In genomic region chr12:117200117-117200516, GRCm38 (mm10) we compare ENCODE assay signal across 7 mouse cellular contexts.
DNase-seq lines count a peak whose midpoint lies in the region; ATAC-seq and TF ChIP-seq lines count a peak whose summit lies in the region.

No protein-coding gene starts in this region.

- H3K9ac ChIP-seq in forebrain, embryonic 13.5 days: no peak overlapping the region
- H3K9ac ChIP-seq in heart, embryonic 14.5 days (ENCODE audit: low read length): 0 out of 2 replicates have a peak overlapping the region, but pooled peaks have one; percentile 9
- H3K9ac ChIP-seq in kidney, postnatal 0 days (ENCODE audit: low read depth, low read length): no peak overlapping the region
- no peak overlapping the region for H3K9ac ChIP-seq in liver, adult 2 months (ENCODE audit: low read depth, low read length)
- no peak overlapping the region; the same call in 1 of the 2 replicates for H3K9ac ChIP-seq in midbrain, postnatal 0 days (replicated peaks; ENCODE audit: low read length, poor library complexity, severe bottlenecking)

- no peak for TF ChIP-seq CTCF in kidney, postnatal 0 days (IDR thresholded peaks at IDR 0.05; ENCODE audit: low read depth)
- TF ChIP-seq CTCF in liver, adult 2 months (IDR thresholded peaks at IDR 0.05; ENCODE audit: low read depth, low read length): no peak
- TF ChIP-seq CTCF in midbrain, postnatal 0 days (IDR thresholded peaks at IDR 0.05): no peak

- H3K4me1 ChIP-seq in forebrain, embryonic 13.5 days: peaks cover 94% of the 10 kb centered on the region
- H3K4me1 ChIP-seq in heart, embryonic 14.5 days (ENCODE audit: control insufficient read depth in 2 of 2, insufficient read depth in 2 of 2, low read length in 2 of 2): peaks cover 7 to 18% of the 10 kb centered on the region in 2 experiments; a peak in 3 of 4 replicates
- H3K4me1 ChIP-seq in kidney, postnatal 0 days (replicated peaks; ENCODE audit: insufficient read depth, low read length): no peaks in the 10 kb centered on the region
- 0 out of 2 replicates have a peak, but pooled peaks cover 5% of the 10 kb centered on the region for H3K4me1 ChIP-seq in liver, adult 2 months (ENCODE audit: control insufficient read depth, insufficient read depth, low read length)
- peaks cover 36% of the 10 kb centered on the region for H3K4me1 ChIP-seq in midbrain, postnatal 0 days (ENCODE audit: insufficient read depth, low read length)

- peak overlapping the region; percentile 3; the same call in 1 of the 2 replicates for H3K27ac ChIP-seq in forebrain, embryonic 13.5 days
- H3K27ac ChIP-seq in heart, embryonic 14.5 days (replicated peaks in 1 of 2; ENCODE audit: control insufficient read depth in 1 of 2, insufficient read depth in 1 of 2, low read depth in 2 of 2, low read length in 2 of 2): peak overlapping the region; percentile 81 to 87
- H3K27ac ChIP-seq in kidney, postnatal 0 days: no peak overlapping the region
- no peak overlapping the region for H3K27ac ChIP-seq in liver, adult 2 months (replicated peaks; ENCODE audit: insufficient read depth, low read depth, low read length)
- H3K27ac ChIP-seq in midbrain, postnatal 0 days (ENCODE audit: low read depth, low read length): peak overlapping the region; percentile 83

- H3K79me2 ChIP-seq in liver, adult 2 months (ENCODE audit: control insufficient read depth, insufficient read depth, low read length): no peaks in the 10 kb centered on the region

- no peak overlapping the region for H3K4me3 ChIP-seq in forebrain, embryonic 13.5 days
- H3K4me3 ChIP-seq in heart, embryonic 14.5 days (ENCODE audit: control insufficient read depth in 1 of 2, insufficient read depth in 1 of 2, low read depth in 1 of 2, low read length in 2 of 2): peak overlapping the region; percentile 7 to 20; a peak in 3 of 4 replicates
- H3K4me3 ChIP-seq in kidney, postnatal 0 days (replicated peaks; ENCODE audit: low read depth, low read length): no peak overlapping the region
- no peak overlapping the region for H3K4me3 ChIP-seq in liver, adult 2 months (ENCODE audit: insufficient read depth, low read depth, low read length)
- no peak overlapping the region for H3K4me3 ChIP-seq in midbrain, postnatal 0 days (ENCODE audit: low read depth, low read length)

- TF ChIP-seq POLR2A in liver, adult 2 months (IDR thresholded peaks at IDR 0.05; ENCODE audit: extremely low read depth, insufficient read depth, low read length): no peak

- H3K27me3 ChIP-seq in forebrain, embryonic 13.5 days: peaks cover 5% of the 10 kb centered on the region
- H3K27me3 ChIP-seq in heart, embryonic 14.5 days (ENCODE audit: control insufficient read depth, insufficient read depth, low read length): no peaks in the 10 kb centered on the region
- H3K27me3 ChIP-seq in kidney, postnatal 0 days (ENCODE audit: insufficient read depth, low read length): no peaks in the 10 kb centered on the region
- H3K27me3 ChIP-seq in liver, adult 2 months (ENCODE audit: control insufficient read depth, insufficient read depth, low read length): no peaks in the 10 kb centered on the region
- no peaks in the 10 kb centered on the region for H3K27me3 ChIP-seq in midbrain, postnatal 0 days (ENCODE audit: insufficient read depth, low read length)

- H3K9me3 ChIP-seq in forebrain, embryonic 13.5 days (replicated peaks): no peaks in the 10 kb centered on the region
- no peaks in the 10 kb centered on the region for H3K9me3 ChIP-seq in heart, embryonic 14.5 days (ENCODE audit: control insufficient read depth, low read length)
- H3K9me3 ChIP-seq in kidney, postnatal 0 days (replicated peaks; ENCODE audit: low read length): no peaks in the 10 kb centered on the region
- no peaks in the 10 kb centered on the region for H3K9me3 ChIP-seq in midbrain, postnatal 0 days (ENCODE audit: low read length)

- ATAC-seq in forebrain, embryonic 13.5 days: no peak
- peak; percentile 86 for ATAC-seq in heart, embryonic 14.5 days (ENCODE audit: insufficient number of reproducible peaks, insufficient read depth, low FRiP score, low read depth)
- ATAC-seq in kidney, postnatal 0 days (replicated peaks; ENCODE audit: low FRiP score, low read depth): peak; percentile 43; the same call in 1 of the 2 replicates
- no peak; the same call in 1 of the 2 replicates for ATAC-seq in midbrain, postnatal 0 days (ENCODE audit: low FRiP score)

- H3K4me2 ChIP-seq in forebrain, embryonic 13.5 days: no peak overlapping the region
- peak overlapping the region; percentile 59 for H3K4me2 ChIP-seq in heart, embryonic 14.5 days (ENCODE audit: low read length)
- no peak overlapping the region for H3K4me2 ChIP-seq in kidney, postnatal 0 days (ENCODE audit: low read length)
- no peak overlapping the region; the same call in 1 of the 2 replicates for H3K4me2 ChIP-seq in midbrain, postnatal 0 days (ENCODE audit: low read depth, low read length, poor library complexity, severe bottlenecking)

- peak; percentile 73 to 82 for DNase-seq in cerebellum, adult 18-20 months
- peak; percentile 82 for DNase-seq in kidney, postnatal 0 days (ENCODE audit: low spot score)
- peak; percentile 72 for DNase-seq in liver, adult 2 months (ENCODE audit: extremely low read depth, low read depth, low spot score)
- DNase-seq in midbrain, postnatal 0 days (ENCODE audit: low spot score): peak; percentile 82
- DNase-seq in urinary bladder, postnatal 36 days (ENCODE audit: low spot score in 2 of 2): peak; percentile 4 to 15

- 15% methylated on average over 9 of the region's 9 CpGs for WGBS in forebrain, embryonic 13.5 days
- 5% methylated on average over 9 of the region's 9 CpGs for WGBS in heart, embryonic 14.5 days
- WGBS in kidney, postnatal 0 days: 12% methylated on average over 9 of the region's 9 CpGs
- WGBS in liver, adult 2 months: 13% methylated on average over 9 of the region's 9 CpGs
- WGBS in midbrain, postnatal 0 days: 17% methylated on average over 9 of the region's 9 CpGs

- no peaks in the 10 kb centered on the region for H3K36me3 ChIP-seq in forebrain, embryonic 13.5 days (ENCODE audit: poor library complexity, severe bottlenecking)
- H3K36me3 ChIP-seq in heart, embryonic 14.5 days (ENCODE audit: control insufficient read depth, insufficient read depth, low read length): no peaks in the 10 kb centered on the region
- H3K36me3 ChIP-seq in kidney, postnatal 0 days (ENCODE audit: insufficient read depth, low read length): no peaks in the 10 kb centered on the region
- H3K36me3 ChIP-seq in liver, adult 2 months (ENCODE audit: control insufficient read depth, insufficient read depth, low read length): no peaks in the 10 kb centered on the region
- H3K36me3 ChIP-seq in midbrain, postnatal 0 days (ENCODE audit: insufficient read depth, low read length): no peaks in the 10 kb centered on the region; the same call in 1 of the 2 replicates

Comparison
In these comparisons a context has a peak if more than half of its experiments do, and no peak if none do; other contexts are left out.
1. DNase-seq: peak in every context shown above with its lines; median percentile 82 in kidney, postnatal 0 days; 82 in midbrain, postnatal 0 days; 78 in cerebellum, adult 18-20 months; 72 in liver, adult 2 months; 10 in urinary bladder, postnatal 36 days.
2. ATAC-seq: peak in heart, embryonic 14.5 days (single experiment) and kidney, postnatal 0 days (single experiment); none in forebrain, embryonic 13.5 days (single experiment) and midbrain, postnatal 0 days (single experiment).
3. H3K27ac ChIP-seq: peak in forebrain, embryonic 13.5 days (single experiment), heart, embryonic 14.5 days (2 of 2) and midbrain, postnatal 0 days (single experiment); none in kidney, postnatal 0 days (single experiment) and liver, adult 2 months (single experiment).
4. H3K4me3 ChIP-seq: peak in heart, embryonic 14.5 days (2 of 2); none in forebrain, embryonic 13.5 days (single experiment), kidney, postnatal 0 days (single experiment), liver, adult 2 months (single experiment) and midbrain, postnatal 0 days (single experiment).